Mouse (Mus musculus): ENCODE data around the gene Lenep. TPM values are rescaled to one million over a fixed set of nuclear protein-coding genes. Genes with fewer than 3 reads are reported as not detected.

Gene Lenep
- polyA plus RNA-seq, 1 experiment from 2014 or later: 0.80 TPM

- Histone ChIP-seq H3K9ac (replicated peaks; ENCODE audit: low read length) (no peak overlapping the region), H3K36me3 (replicated peaks; ENCODE audit: control insufficient read depth, insufficient read depth, low read depth, low read length) (peaks cover 7% of the 10 kb centered on the region), H3K27ac (replicated peaks; ENCODE audit: low read depth, low read length) (no peak overlapping the region), H3K9me3 (replicated peaks; ENCODE audit: control insufficient read depth, low read length) (no peaks in the 10 kb centered on the region), H3K4me2 (ENCODE audit: low read depth, low read length) (no peak overlapping the region), H3K4me1 (ENCODE audit: control insufficient read depth, insufficient read depth, low read length) (peaks cover 3% of the 10 kb centered on the region; the same call in 1 of the 2 replicates), H3K4me3 (ENCODE audit: low read depth, low read length) (no peak overlapping the region), H3K27me3 (ENCODE audit: control insufficient read depth, insufficient read depth, low read length) (no peaks in the 10 kb centered on the region)
- ATAC-seq (replicated peaks; ENCODE audit: insufficient number of reproducible peaks, low FRiP score, low TSS enrichment, low read depth): no peak
- no peak for DNase-seq (ENCODE audit: low spot score)
- WGBS: 96% methylated on average over 3 of the region's 3 CpGs
Measured at GRCm38 (mm10) chr3:89409701-89410100, 7.1 kb upstream of the Lenep start.

DNA sequence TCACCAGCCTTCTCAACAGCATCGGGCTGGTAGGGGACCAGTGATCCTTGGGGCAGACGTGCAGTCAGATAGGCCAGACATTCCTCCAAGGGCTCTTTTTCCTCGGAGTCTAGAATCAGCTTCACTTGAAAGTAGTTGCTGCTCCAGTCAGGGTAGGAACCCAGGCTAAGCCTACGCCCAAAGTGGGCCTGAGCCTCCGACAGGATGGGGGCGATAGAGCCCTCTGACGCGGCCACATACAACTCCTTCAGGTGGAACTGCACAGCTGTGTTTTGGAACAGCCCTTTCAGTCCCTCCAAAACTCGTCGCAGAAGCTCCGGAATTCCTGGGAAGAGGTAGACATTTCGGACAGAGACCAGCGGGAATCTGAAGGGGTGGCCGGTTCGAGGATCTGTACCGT lies 5.9 kb upstream of the Lenep start:
- WGBS: 66% methylated on average over 16 of the region's 16 CpGs
- Histone ChIP-seq H3K4me2 (ENCODE audit: low read depth, low read length) (no peak overlapping the region), H3K27me3 (ENCODE audit: control insufficient read depth, insufficient read depth, low read length) (no peaks in the 10 kb centered on the region), H3K9ac (replicated peaks; ENCODE audit: low read length) (no peak overlapping the region), H3K36me3 (replicated peaks; ENCODE audit: control insufficient read depth, insufficient read depth, low read depth, low read length) (no peaks in the 10 kb centered on the region), H3K9me3 (replicated peaks; ENCODE audit: control insufficient read depth, low read length) (no peaks in the 10 kb centered on the region), H3K4me1 (ENCODE audit: control insufficient read depth, insufficient read depth, low read length) (peaks cover 3% of the 10 kb centered on the region; the same call in 1 of the 2 replicates), H3K4me3 (ENCODE audit: low read depth, low read length) (no peak overlapping the region), H3K27ac (replicated peaks; ENCODE audit: low read depth, low read length) (no peak overlapping the region)
- DNase-seq (ENCODE audit: low spot score): no peak
- ATAC-seq (replicated peaks; ENCODE audit: insufficient number of reproducible peaks, low FRiP score, low TSS enrichment, low read depth): no peak

DNA sequence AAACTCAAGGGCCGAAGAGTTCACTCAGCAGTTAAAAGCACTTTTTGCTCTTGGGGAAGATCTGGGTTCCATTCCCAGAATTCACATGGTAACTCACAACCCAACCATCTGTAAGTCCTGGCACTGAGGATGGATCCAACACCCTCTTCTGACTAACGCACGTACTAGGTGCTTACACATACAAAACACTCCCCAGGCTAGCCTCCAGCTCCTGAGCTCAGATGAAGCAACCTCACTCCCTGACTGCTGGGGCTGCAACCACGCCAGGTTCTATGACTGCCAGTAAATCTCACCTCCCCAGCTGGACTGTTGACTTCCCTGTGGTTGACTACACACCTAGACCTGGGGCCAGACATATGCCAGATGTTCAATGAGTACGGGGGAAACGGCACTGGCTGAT lies 4.3 kb upstream of the Lenep start:
- H3K4me1 ChIP-seq (ENCODE audit: control insufficient read depth, insufficient read depth, low read length): peaks cover 3% of the 10 kb centered on the region; the same call in 1 of the 2 replicates
- peaks cover 3% of the 10 kb centered on the region for H3K36me3 ChIP-seq (replicated peaks; ENCODE audit: control insufficient read depth, insufficient read depth, low read depth, low read length)
- H3K9me3 ChIP-seq (replicated peaks; ENCODE audit: control insufficient read depth, low read length): no peaks in the 10 kb centered on the region
- WGBS: 91% methylated on average over 6 of the region's 6 CpGs
- DNase-seq (ENCODE audit: low spot score) (no peak), ATAC-seq (replicated peaks; ENCODE audit: insufficient number of reproducible peaks, low FRiP score, low TSS enrichment, low read depth) (no peak)
- no peaks in the 10 kb centered on the region for H3K27me3 ChIP-seq (ENCODE audit: control insufficient read depth, insufficient read depth, low read length)
- H3K4me3 ChIP-seq (ENCODE audit: low read depth, low read length): no peak overlapping the region
- no peak overlapping the region for H3K4me2 ChIP-seq (ENCODE audit: low read depth, low read length)
- H3K27ac ChIP-seq (replicated peaks; ENCODE audit: low read depth, low read length): no peak overlapping the region
- no peak overlapping the region for H3K9ac ChIP-seq (replicated peaks; ENCODE audit: low read length)

DNA sequence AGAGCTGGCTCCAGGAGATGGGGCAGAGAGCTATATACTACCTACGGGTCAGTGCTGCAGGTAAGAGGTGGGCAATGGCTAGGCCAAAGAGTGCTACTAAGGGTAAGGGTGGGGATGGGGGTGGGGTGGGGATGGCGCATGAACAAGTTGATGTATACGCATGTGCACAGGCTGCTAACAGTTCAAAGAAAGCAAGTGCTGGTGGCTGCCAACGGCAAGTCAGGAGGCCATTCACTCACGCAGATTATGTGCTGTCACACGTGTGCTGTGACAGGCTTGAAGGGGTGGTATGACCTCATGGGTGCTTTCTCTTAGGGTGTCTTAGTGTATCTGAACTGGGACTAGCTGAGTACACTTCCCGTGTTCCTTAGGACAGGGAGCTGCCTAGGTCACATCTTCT lies 1.3 kb downstream of the Lenep start:
- Histone ChIP-seq H3K36me3 (replicated peaks; ENCODE audit: control insufficient read depth, insufficient read depth, low read depth, low read length) (peaks cover 3% of the 10 kb centered on the region), H3K27me3 (ENCODE audit: control insufficient read depth, insufficient read depth, low read length) (no peaks in the 10 kb centered on the region), H3K9ac (replicated peaks; ENCODE audit: low read length) (no peak overlapping the region), H3K4me1 (ENCODE audit: control insufficient read depth, insufficient read depth, low read length) (no peaks in the 10 kb centered on the region), H3K4me3 (ENCODE audit: low read depth, low read length) (no peak overlapping the region), H3K9me3 (replicated peaks; ENCODE audit: control insufficient read depth, low read length) (no peaks in the 10 kb centered on the region), H3K27ac (replicated peaks; ENCODE audit: low read depth, low read length) (no peak overlapping the region), H3K4me2 (ENCODE audit: low read depth, low read length) (no peak overlapping the region)
- DNase-seq (ENCODE audit: low spot score): no peak
- ATAC-seq (replicated peaks; ENCODE audit: insufficient number of reproducible peaks, low FRiP score, low TSS enrichment, low read depth): no peak
- 86% methylated on average over 7 of the region's 7 CpGs for WGBS

GRCm38 (mm10) chr3:89396654-89397005 lies 6.0 kb downstream of the Lenep start:
- Histone ChIP-seq H3K9me3 (replicated peaks; ENCODE audit: control insufficient read depth, low read length) (no peaks in the 10 kb centered on the region), H3K27ac (replicated peaks; ENCODE audit: low read depth, low read length) (no peak overlapping the region), H3K4me2 (ENCODE audit: low read depth, low read length) (peak overlapping the region; percentile 83), H3K27me3 (ENCODE audit: control insufficient read depth, insufficient read depth, low read length) (peaks cover 14% of the 10 kb centered on the region), H3K9ac (replicated peaks; ENCODE audit: low read length) (peak overlapping the region; percentile 50), H3K4me3 (ENCODE audit: low read depth, low read length) (peak overlapping the region; percentile 45), H3K4me1 (ENCODE audit: control insufficient read depth, insufficient read depth, low read length) (peaks cover 11% of the 10 kb centered on the region), H3K36me3 (replicated peaks; ENCODE audit: control insufficient read depth, insufficient read depth, low read depth, low read length) (no peaks in the 10 kb centered on the region)
- ATAC-seq (replicated peaks; ENCODE audit: insufficient number of reproducible peaks, low FRiP score, low TSS enrichment, low read depth) (no peak), DNase-seq (ENCODE audit: low spot score) (no peak)
- 4% methylated on average over 4 of the region's 4 CpGs for WGBS

GRCm38 (mm10) chr3:89395806-89396653 lies 6.6 kb downstream of the Lenep start:
- Histone ChIP-seq H3K36me3 (replicated peaks; ENCODE audit: control insufficient read depth, insufficient read depth, low read depth, low read length) (no peaks in the 10 kb centered on the region), H3K4me3 (ENCODE audit: low read depth, low read length) (peak overlapping the region; percentile 45), H3K27ac (replicated peaks; ENCODE audit: low read depth, low read length) (0 out of 2 replicates have a peak overlapping the region, but pooled peaks have one; percentile 2), H3K4me1 (ENCODE audit: control insufficient read depth, insufficient read depth, low read length) (peaks cover 16% of the 10 kb centered on the region), H3K27me3 (ENCODE audit: control insufficient read depth, insufficient read depth, low read length) (peaks cover 19% of the 10 kb centered on the region), H3K9ac (replicated peaks; ENCODE audit: low read length) (peak overlapping the region; percentile 50), H3K4me2 (ENCODE audit: low read depth, low read length) (peak overlapping the region; percentile 83), H3K9me3 (replicated peaks; ENCODE audit: control insufficient read depth, low read length) (no peaks in the 10 kb centered on the region)
- ATAC-seq (replicated peaks; ENCODE audit: insufficient number of reproducible peaks, low FRiP score, low TSS enrichment, low read depth) (no peak), DNase-seq (ENCODE audit: low spot score) (peak; percentile 91)
- WGBS: under 1% methylated on average over 42 of the region's 44 CpGs

- Histone ChIP-seq H3K4me3 (ENCODE audit: low read depth, low read length) (peak overlapping the region; percentile 45), H3K27ac (replicated peaks; ENCODE audit: low read depth, low read length) (no peak overlapping the region), H3K4me2 (ENCODE audit: low read depth, low read length) (peak overlapping the region; percentile 83), H3K36me3 (replicated peaks; ENCODE audit: control insufficient read depth, insufficient read depth, low read depth, low read length) (no peaks in the 10 kb centered on the region), H3K4me1 (ENCODE audit: control insufficient read depth, insufficient read depth, low read length) (peaks cover 16% of the 10 kb centered on the region), H3K27me3 (ENCODE audit: control insufficient read depth, insufficient read depth, low read length) (peaks cover 20% of the 10 kb centered on the region), H3K9ac (replicated peaks; ENCODE audit: low read length) (peak overlapping the region; percentile 50; the same call in 1 of the 2 replicates), H3K9me3 (replicated peaks; ENCODE audit: control insufficient read depth, low read length) (no peaks in the 10 kb centered on the region)
- WGBS: under 1% methylated on average over 10 of the region's 10 CpGs
- peak; percentile 28 for DNase-seq (ENCODE audit: low spot score)
- ATAC-seq (replicated peaks; ENCODE audit: insufficient number of reproducible peaks, low FRiP score, low TSS enrichment, low read depth): no peak
Measured at GRCm38 (mm10) chr3:89395419-89395805, 7.2 kb downstream of the Lenep start.

GRCm38 (mm10) chr3:89394894-89395256 lies 7.7 kb downstream of the Lenep start:
- Histone ChIP-seq H3K27ac (replicated peaks; ENCODE audit: low read depth, low read length) (no peak overlapping the region; the same call in 1 of the 2 replicates), H3K9ac (replicated peaks; ENCODE audit: low read length) (no peak overlapping the region)
- ATAC-seq (replicated peaks; ENCODE audit: insufficient number of reproducible peaks, low FRiP score, low TSS enrichment, low read depth): no peak

More at GRCm38 (mm10) chr3:89394894-89395256, 7.7 kb downstream of the Lenep start:
- peak overlapping the region; percentile 83 for H3K4me2 ChIP-seq (ENCODE audit: low read depth, low read length)
- 1% methylated on average over 12 of the region's 12 CpGs for WGBS
- H3K9me3 ChIP-seq (replicated peaks; ENCODE audit: control insufficient read depth, low read length): no peaks in the 10 kb centered on the region
- peaks cover 20% of the 10 kb centered on the region for H3K27me3 ChIP-seq (ENCODE audit: control insufficient read depth, insufficient read depth, low read length)
- DNase-seq (ENCODE audit: low spot score): peak; percentile 93
- H3K4me3 ChIP-seq (ENCODE audit: low read depth, low read length): peak overlapping the region; percentile 43
- H3K4me1 ChIP-seq (ENCODE audit: control insufficient read depth, insufficient read depth, low read length): peaks cover 16% of the 10 kb centered on the region
- H3K36me3 ChIP-seq (replicated peaks; ENCODE audit: control insufficient read depth, insufficient read depth, low read depth, low read length): no peaks in the 10 kb centered on the region

Measured in embryonic facial prominence, embryonic 11.5 days (tissue).